Mouse (Mus musculus) small intestine, adult 2 months (tissue): ENCODE measurements around the gene Stambpl1. TPM values are rescaled to one million over a fixed set of nuclear protein-coding genes. Genes with fewer than 3 reads are reported as not detected.

Experiments used
- H3K27ac ChIP-seq: fragments of 200-500 bp; 2 replicates; pipeline ENCODE4 v1.5.1; 2012; ENCODE audit warnings: low read depth, low read length, control low read depth, inconsistent platforms; ENCODE audit not compliant: insufficient read depth
- H3K27me3 ChIP-seq: fragments of 200-500 bp; 2 replicates; pipeline ENCODE4 v1.6.1; 2012; ENCODE audit warnings: mild to moderate bottlenecking, moderate library complexity, low read length, inconsistent platforms; ENCODE audit not compliant: control insufficient read depth, insufficient read depth
- H3K36me3 ChIP-seq: fragments of 200-500 bp; 2 replicates; pipeline ENCODE4 v1.6.1; 2012; ENCODE audit warnings: mild to moderate bottlenecking, low read length, control low read depth, inconsistent platforms; ENCODE audit not compliant: control insufficient read depth, insufficient read depth
- H3K4me1 ChIP-seq: fragments of 200-500 bp; 2 replicates; pipeline ENCODE4 v1.6.1; 2012; ENCODE audit warnings: low read length, inconsistent platforms, mixed read lengths; ENCODE audit not compliant: control insufficient read depth, insufficient read depth, insufficient read length
- H3K4me3 ChIP-seq: fragments of 200-500 bp; 2 replicates; pipeline ENCODE4 v1.5.1; 2012; ENCODE audit warnings: low read depth, mild to moderate bottlenecking, control low read depth, inconsistent platforms, low read length, moderate library complexity
- CTCF ChIP-seq: fragments of 200-500 bp; IDR thresholded peaks from 2 replicates; pipeline ENCODE4 v1.5.1; 2012; ENCODE audit warnings: low read depth, mild to moderate bottlenecking, control low read depth, inconsistent platforms, low read length, moderate library complexity, mixed read lengths; ENCODE audit not compliant: insufficient replicate concordance, insufficient read length; ENCODE audit errors: extremely low read depth
- POLR2A ChIP-seq: fragments of 200-500 bp; IDR thresholded peaks from 2 replicates; pipeline ENCODE4 v1.6.1; 2012; ENCODE audit warnings: low read depth, mild to moderate bottlenecking, control low read depth, inconsistent platforms, low read length, moderate library complexity
- WGBS: fragments of 180-500 bp; shearing (Covaris S2); methylation state at CpG from one replicate; pipeline ENCODE4 v1.1.7; 2018; 5-methylcytosine and 5-hydroxymethylcytosine counted together
- polyA plus RNA-seq: library from polyadenylated mRNA; depleted of rRNA; stranded (reverse); fragments of >200 nt; gene quantifications from 2 replicates; pipeline ENCODE4 v1.2.3, GENCODE M21; 2012; rRNA removed

Gene Stambpl1
- polyA plus RNA-seq, 1 experiment = 6.8 TPM

GRCm38 (mm10) chr19:34284383-34284782 is 92.4 kb downstream of the Stambpl1 start:
- no peak for TF ChIP-seq POLR2A
- TF ChIP-seq CTCF = peak; percentile 50; the same call in 1 of the 2 replicates
- Histone ChIP-seq H3K4me3 (peak overlapping the region; percentile 53), H3K4me1 (peaks cover 2% of the 10 kb centered on the region), H3K27ac (no peak overlapping the region), H3K27me3 (no peaks in the 10 kb centered on the region), H3K36me3 (no peaks in the 10 kb centered on the region)
- 42% methylated on average over 10 of the region's 10 CpGs for WGBS

- Histone ChIP-seq H3K27me3 (no peaks in the 10 kb centered on the region), H3K4me1 (peaks cover 2% of the 10 kb centered on the region), H3K27ac (no peak overlapping the region), H3K4me3 (no peak overlapping the region), H3K36me3 (no peaks in the 10 kb centered on the region)
- TF ChIP-seq CTCF (no peak), POLR2A (no peak)
- WGBS = 41% methylated on average over 2 of the region's 2 CpGs
Observed at GRCm38 (mm10) chr19:34284826-34285225, 92.8 kb downstream of the Stambpl1 start.

GRCm38 (mm10) chr19:34287221-34287620 is 95.2 kb downstream of the Stambpl1 start:
- Histone ChIP-seq H3K27ac (no peak overlapping the region), H3K36me3 (no peaks in the 10 kb centered on the region), H3K4me3 (no peak overlapping the region), H3K4me1 (peaks cover 6% of the 10 kb centered on the region), H3K27me3 (no peaks in the 10 kb centered on the region)
- TF ChIP-seq CTCF (no peak), POLR2A (no peak)

GRCm38 (mm10) chr19:34287656-34288415 is 95.8 kb downstream of the Stambpl1 start:
- Histone ChIP-seq H3K27me3 (no peaks in the 10 kb centered on the region), H3K4me3 (no peak overlapping the region), H3K27ac (no peak overlapping the region), H3K4me1 (peaks cover 10% of the 10 kb centered on the region), H3K36me3 (no peaks in the 10 kb centered on the region)
- TF ChIP-seq POLR2A (no peak), CTCF (no peak)
- WGBS = 69% methylated on average over 13 of the region's 13 CpGs

GRCm38 (mm10) chr19:34288696-34289095 is 96.7 kb downstream of the Stambpl1 start:
- Histone ChIP-seq H3K4me3 (no peak overlapping the region), H3K27ac (no peak overlapping the region), H3K36me3 (no peaks in the 10 kb centered on the region), H3K4me1 (peaks cover 16% of the 10 kb centered on the region), H3K27me3 (no peaks in the 10 kb centered on the region)
- 97% methylated on average over 1 of the region's 1 CpGs for WGBS
- TF ChIP-seq POLR2A (no peak), CTCF (no peak)

Other genes starting within 250 kb of the Stambpl1 start
- not detected in 2 replicates for gene Lipf, start 231.0 kb upstream of the Stambpl1 start, polyA plus RNA-seq
- not detected in 2 replicates for gene Lipk, start 183.9 kb upstream of the Stambpl1 start, polyA plus RNA-seq
- gene Lipn, start 124.9 kb upstream of the Stambpl1 start, polyA plus RNA-seq = not detected in 2 replicates
- not detected in 2 replicates for gene Lipm, start 91.3 kb upstream of the Stambpl1 start, polyA plus RNA-seq
- 0.19 TPM in 1 of 2 replicates, not detected in the other for gene Ankrd22, start 26.2 kb upstream of the Stambpl1 start, polyA plus RNA-seq
- 432 and 487 TPM in 2 replicates for gene Acta2, start 63.4 kb downstream of the Stambpl1 start, polyA plus RNA-seq
- 1.1 and 2.3 TPM in 2 replicates for gene Fas, start 98.4 kb downstream of the Stambpl1 start, polyA plus RNA-seq